Mouse (Mus musculus): ENCODE measurements at regions not wholly inside any gene's neighbourhood (a gene's known extent, or its start where the extent isn't known, plus 50 kb on each side); places are given as distances from the start of the nearest gene placed in this dataset.

DNA sequence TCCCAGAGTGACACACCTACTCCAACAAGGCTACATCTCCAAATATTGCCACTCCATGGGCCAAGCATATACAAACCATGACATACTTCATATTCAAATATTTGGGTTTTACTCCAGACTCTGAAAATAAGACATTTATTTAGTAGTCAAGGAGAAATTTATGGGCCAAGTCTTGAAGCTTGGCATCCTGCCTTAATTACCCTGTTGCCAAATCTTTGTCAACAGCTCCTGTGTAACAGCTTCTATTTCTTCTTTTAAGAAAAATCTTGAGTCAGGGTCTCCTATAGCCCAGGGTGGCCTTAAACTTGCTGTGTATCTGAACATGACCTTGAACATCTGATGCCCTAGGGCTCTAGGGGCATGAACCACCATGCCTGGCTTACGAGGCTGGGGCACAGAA is 138.5 kb upstream of the Psmd7 start:
- Histone ChIP-seq H3K9me3 (replicated peaks) (no peaks in the 10 kb centered on the region), H3K4me3 (no peak overlapping the region), H3K36me3 (no peaks in the 10 kb centered on the region), H3K27ac (no peak overlapping the region), H3K27me3 (replicated peaks) (no peaks in the 10 kb centered on the region), H3K4me2 (no peak overlapping the region), H3K9ac (no peak overlapping the region), H3K4me1 (no peaks in the 10 kb centered on the region)
- ATAC-seq = no peak
- 63% methylated on average over 1 of the region's 1 CpGs for WGBS (ENCODE audit: insufficient replicate concordance)

DNA sequence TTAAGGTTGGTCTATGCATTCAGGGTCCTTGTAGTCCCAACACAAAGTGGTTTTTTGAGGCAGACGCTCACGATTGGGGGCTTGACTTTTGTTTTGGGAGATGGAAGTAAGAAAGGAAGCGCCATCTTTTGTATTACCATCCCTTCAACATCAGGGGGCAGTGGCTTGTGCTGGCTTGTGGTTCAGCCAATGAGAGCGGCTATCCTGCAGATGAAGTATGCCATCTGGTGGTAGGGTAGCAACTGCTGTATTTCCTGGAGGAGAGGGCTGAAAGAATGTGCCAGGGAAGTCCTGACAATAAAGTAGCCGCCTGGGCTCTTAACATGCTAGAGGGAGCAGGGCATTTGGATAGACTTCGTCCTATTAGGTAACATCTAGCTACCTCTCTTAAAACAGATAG is 139.0 kb upstream of the Psmd7 start:
- Histone ChIP-seq H3K4me1 (no peaks in the 10 kb centered on the region), H3K4me3 (no peak overlapping the region), H3K27ac (no peak overlapping the region), H3K36me3 (no peaks in the 10 kb centered on the region), H3K9me3 (replicated peaks) (no peaks in the 10 kb centered on the region), H3K9ac (no peak overlapping the region), H3K4me2 (no peak overlapping the region), H3K27me3 (replicated peaks) (no peaks in the 10 kb centered on the region)
- 74% methylated on average over 6 of the region's 6 CpGs for WGBS (ENCODE audit: insufficient replicate concordance)
- no peak for ATAC-seq

DNA sequence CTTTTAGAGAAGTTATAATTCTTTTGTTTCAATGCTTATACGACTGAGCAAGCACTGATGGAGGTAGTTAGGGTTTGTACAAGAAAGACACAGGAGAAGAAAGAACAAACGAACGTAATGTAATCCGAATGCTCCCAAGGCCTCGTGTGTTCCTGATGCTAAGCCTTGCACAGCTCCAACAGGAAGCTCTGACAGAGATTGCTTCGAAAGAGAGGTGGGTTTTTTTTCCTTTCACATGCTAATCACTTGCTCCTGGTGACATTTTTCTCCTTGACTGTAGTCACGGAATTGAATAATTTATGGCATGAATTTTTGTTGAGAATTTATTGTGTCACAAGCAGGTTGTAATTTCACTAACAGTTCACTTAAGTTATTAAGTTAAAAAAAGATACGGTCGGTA is 150.8 kb upstream of the Psmd7 start:
- Histone ChIP-seq H3K4me2 (no peak overlapping the region), H3K4me1 (no peaks in the 10 kb centered on the region), H3K9ac (no peak overlapping the region), H3K27me3 (replicated peaks) (no peaks in the 10 kb centered on the region), H3K36me3 (no peaks in the 10 kb centered on the region), H3K9me3 (replicated peaks) (peaks cover 11% of the 10 kb centered on the region; the same call in 1 of the 2 replicates), H3K4me3 (no peak overlapping the region), H3K27ac (no peak overlapping the region)
- WGBS (ENCODE audit: insufficient replicate concordance) = 62% methylated on average over 9 of the region's 9 CpGs
- ATAC-seq = no peak

DNA sequence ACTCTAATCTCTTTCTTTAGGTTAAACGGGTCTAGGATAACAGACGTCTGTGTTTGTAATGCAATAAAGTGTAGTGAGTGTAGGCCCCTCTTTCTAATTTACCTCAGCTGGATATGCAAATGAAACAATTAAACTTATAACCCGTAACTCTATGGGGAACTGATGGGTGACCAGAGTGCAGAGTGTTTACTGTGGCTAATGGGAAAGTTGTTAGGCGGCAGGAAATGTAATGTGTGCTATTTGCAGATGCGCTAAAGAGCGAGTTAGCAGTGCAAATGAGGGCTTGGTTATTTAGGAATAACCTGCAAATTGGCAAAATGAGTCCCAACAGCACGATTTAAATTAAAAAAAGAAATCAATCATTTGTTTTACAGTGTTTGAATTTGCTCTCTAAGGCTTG is 168.8 kb upstream of the Psmd7 start:
- no peaks in the 10 kb centered on the region for H3K27me3 ChIP-seq (replicated peaks)
- ATAC-seq = no peak
- H3K9ac ChIP-seq = no peak overlapping the region
- H3K4me1 ChIP-seq = no peaks in the 10 kb centered on the region
- H3K9me3 ChIP-seq (replicated peaks) = no peaks in the 10 kb centered on the region
- H3K4me3 ChIP-seq = no peak overlapping the region
- WGBS (ENCODE audit: insufficient replicate concordance) = 63% methylated on average over 7 of the region's 7 CpGs
- no peak overlapping the region for H3K4me2 ChIP-seq
- no peaks in the 10 kb centered on the region for H3K36me3 ChIP-seq
- H3K27ac ChIP-seq = no peak overlapping the region

DNA sequence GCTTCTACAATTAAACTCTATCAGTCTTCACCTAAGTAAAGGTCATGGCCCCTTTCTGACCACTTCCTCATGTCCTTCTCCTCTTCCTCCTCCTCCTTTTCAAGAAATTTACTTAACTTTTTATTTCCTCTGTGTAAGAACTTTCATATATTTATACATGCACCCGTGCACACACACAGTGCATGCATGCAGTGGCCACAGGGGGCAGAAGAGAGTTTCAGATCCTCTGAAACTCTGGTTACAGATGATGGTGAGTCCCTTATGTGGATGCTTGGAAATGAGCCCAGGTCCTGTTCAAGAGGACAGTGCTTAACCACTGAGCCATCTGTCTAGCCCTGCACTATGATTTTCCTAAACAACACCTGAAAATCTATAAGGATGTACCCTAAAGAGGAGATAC is 170.4 kb upstream of the Psmd7 start:
- Histone ChIP-seq H3K4me1 (no peaks in the 10 kb centered on the region), H3K9ac (no peak overlapping the region), H3K9me3 (replicated peaks) (0 out of 2 replicates have a peak, but pooled peaks cover 7% of the 10 kb centered on the region), H3K4me3 (no peak overlapping the region), H3K27ac (no peak overlapping the region), H3K36me3 (no peaks in the 10 kb centered on the region), H3K27me3 (replicated peaks) (no peaks in the 10 kb centered on the region), H3K4me2 (no peak overlapping the region)
- WGBS (ENCODE audit: insufficient replicate concordance) = 67% methylated on average over 1 of the region's 1 CpGs
- no peak for ATAC-seq

DNA sequence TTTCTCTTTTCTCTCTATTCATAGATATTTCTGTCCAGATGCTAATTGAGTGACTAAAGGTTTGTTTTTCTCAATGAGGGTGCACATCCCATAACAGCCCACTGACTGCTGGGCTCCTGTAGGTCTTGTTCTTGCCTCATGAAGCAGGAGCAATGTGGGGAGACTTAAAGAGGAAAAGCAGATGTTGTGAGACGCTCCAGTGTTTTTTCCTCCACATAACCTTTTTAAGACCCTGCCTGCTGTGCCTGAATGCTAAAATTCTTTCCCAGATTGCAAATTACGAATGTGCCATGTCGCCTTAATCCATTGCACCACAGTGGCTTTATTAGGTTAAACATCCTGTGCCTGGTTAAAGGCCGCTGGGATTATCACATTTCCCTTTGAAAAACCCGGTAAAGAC is 165.5 kb upstream of the Zfhx3 start:
- ATAC-seq = no peak
- Histone ChIP-seq H3K9me3 (replicated peaks) (no peaks in the 10 kb centered on the region), H3K36me3 (no peaks in the 10 kb centered on the region), H3K27ac (no peak overlapping the region), H3K9ac (no peak overlapping the region), H3K27me3 (replicated peaks) (no peaks in the 10 kb centered on the region), H3K4me3 (no peak overlapping the region), H3K4me2 (no peak overlapping the region), H3K4me1 (no peaks in the 10 kb centered on the region)
- WGBS (ENCODE audit: insufficient replicate concordance) = 18% methylated on average over 5 of the region's 5 CpGs

DNA sequence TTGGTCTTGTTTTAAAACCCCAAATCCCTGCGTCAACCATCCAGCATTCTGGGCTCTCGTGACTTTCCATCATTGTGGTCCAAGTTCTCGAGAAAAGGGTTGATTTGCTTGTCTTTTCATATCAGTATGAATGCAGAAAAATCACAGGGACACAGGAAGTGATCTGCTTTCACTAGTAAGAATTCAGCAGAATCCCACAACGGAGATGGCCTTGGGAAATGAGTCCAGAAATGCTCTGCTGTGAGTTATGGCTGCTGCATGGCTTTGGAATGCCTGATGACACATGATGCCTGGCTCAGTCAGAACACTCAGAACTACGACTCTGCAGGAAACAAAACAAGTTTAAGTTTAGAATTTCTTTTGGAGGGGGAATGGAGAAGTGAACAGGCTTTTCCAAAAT is 156.7 kb upstream of the Zfhx3 start:
- H3K4me2 ChIP-seq = no peak overlapping the region
- no peak overlapping the region for H3K9ac ChIP-seq
- no peaks in the 10 kb centered on the region for H3K4me1 ChIP-seq
- H3K9me3 ChIP-seq (replicated peaks) = no peaks in the 10 kb centered on the region
- no peak for ATAC-seq
- H3K4me3 ChIP-seq = no peak overlapping the region
- no peaks in the 10 kb centered on the region for H3K27me3 ChIP-seq (replicated peaks)
- 60% methylated on average over 5 of the region's 5 CpGs for WGBS (ENCODE audit: insufficient replicate concordance)
- H3K27ac ChIP-seq = no peak overlapping the region
- no peaks in the 10 kb centered on the region for H3K36me3 ChIP-seq

DNA sequence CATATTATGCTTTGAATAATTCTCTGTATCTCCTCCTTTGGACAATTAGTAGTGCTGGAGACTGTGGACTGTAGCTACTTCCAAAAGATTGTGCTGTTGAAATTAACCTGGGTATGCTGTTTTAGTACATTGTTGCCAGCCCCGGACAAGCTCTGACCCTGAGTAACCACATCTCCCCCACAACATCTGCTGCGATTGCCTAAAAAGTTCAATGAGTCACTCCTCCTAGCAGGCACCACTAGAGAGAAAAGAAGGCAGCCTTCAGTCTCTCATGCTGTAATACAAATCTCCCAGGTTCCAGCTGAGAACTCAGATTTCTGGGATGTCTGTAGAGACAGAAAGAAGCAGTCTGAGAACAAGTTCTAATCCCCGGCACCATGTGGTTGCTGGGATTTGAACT is 150.2 kb upstream of the Zfhx3 start:
- H3K27me3 ChIP-seq (replicated peaks) = no peaks in the 10 kb centered on the region

DNA sequence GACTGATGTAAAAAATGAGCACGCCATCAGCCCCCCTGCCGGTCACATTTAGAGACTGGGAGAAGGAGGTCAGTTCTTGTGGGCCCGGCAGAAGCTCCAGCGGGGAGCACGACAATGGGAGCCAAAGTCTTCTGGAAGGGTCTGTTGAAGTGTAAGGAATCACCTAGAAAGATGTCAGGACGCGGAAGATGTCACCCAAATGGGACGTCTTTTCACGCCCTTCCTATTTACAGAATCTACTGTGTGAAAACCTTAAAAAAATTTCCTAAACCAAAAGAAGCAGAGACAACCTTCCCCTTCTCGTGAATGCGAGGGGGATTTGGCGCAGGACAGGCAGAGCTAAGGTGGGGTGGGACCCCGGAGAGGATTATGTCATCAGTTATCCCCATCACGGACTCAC is 127.5 kb upstream of the Zfhx3 start:
- Histone ChIP-seq H3K4me1 (no peaks in the 10 kb centered on the region), H3K27me3 (replicated peaks) (no peaks in the 10 kb centered on the region), H3K27ac (no peak overlapping the region), H3K36me3 (no peaks in the 10 kb centered on the region), H3K9ac (no peak overlapping the region), H3K9me3 (replicated peaks) (no peaks in the 10 kb centered on the region), H3K4me3 (no peak overlapping the region), H3K4me2 (no peak overlapping the region)
- ATAC-seq = no peak
- 69% methylated on average over 14 of the region's 14 CpGs for WGBS (ENCODE audit: insufficient replicate concordance)

More for the DNA sequence above, 150.2 kb upstream of the Zfhx3 start:
- Histone ChIP-seq H3K4me2 (no peak overlapping the region), H3K9ac (no peak overlapping the region), H3K9me3 (replicated peaks) (no peaks in the 10 kb centered on the region), H3K36me3 (no peaks in the 10 kb centered on the region), H3K4me3 (no peak overlapping the region), H3K4me1 (no peaks in the 10 kb centered on the region), H3K27ac (no peak overlapping the region)
- 63% methylated on average over 3 of the region's 3 CpGs for WGBS (ENCODE audit: insufficient replicate concordance)
- ATAC-seq = no peak

DNA sequence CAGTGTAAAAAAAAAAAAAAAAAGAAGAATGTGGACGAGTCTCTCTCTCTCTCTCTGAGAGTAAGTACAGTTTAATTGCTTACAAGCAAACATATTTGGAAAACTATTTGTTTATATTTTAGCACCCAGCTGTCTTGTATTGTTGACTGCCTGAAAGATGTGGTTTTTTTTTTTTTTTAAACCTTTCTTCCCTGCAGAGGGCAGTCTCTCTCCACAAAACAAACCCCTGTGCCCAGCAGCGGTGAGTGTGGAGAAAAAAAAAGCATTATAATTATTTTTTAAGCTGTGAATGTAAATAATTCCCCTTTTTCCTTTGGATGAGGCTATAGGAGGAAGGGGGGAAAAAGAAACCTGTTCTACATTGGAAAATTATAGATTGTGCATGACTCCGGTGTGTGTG is 126.7 kb upstream of the Zfhx3 start:
- Histone ChIP-seq H3K36me3 (no peaks in the 10 kb centered on the region), H3K4me2 (no peak overlapping the region), H3K4me3 (no peak overlapping the region), H3K4me1 (no peaks in the 10 kb centered on the region), H3K9ac (no peak overlapping the region), H3K9me3 (replicated peaks) (no peaks in the 10 kb centered on the region), H3K27me3 (replicated peaks) (no peaks in the 10 kb centered on the region), H3K27ac (no peak overlapping the region)
- 37% methylated on average over 3 of the region's 3 CpGs for WGBS (ENCODE audit: insufficient replicate concordance)
- no peak for ATAC-seq

DNA sequence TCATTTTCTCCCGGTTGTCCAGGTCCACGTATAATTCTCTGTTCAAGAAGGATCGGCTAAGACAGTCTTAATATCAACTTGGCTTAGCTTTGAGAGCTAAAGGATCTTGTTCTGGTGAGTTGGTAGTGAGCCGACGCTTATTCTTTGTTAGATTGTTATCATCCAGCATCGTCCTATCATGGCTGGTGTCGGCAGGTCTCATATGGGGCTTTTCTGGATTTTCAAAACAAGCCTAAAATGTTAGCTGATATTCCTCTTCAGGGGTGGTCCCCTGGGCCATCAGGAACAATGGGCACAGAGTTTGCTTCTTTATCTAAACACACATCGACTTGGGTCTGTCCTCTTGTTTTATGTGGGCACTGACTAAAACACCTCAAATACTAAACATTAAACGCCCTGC is 124.6 kb upstream of the Zfhx3 start:
- Histone ChIP-seq H3K27ac (no peak overlapping the region), H3K4me2 (no peak overlapping the region), H3K36me3 (no peaks in the 10 kb centered on the region), H3K9me3 (replicated peaks) (no peaks in the 10 kb centered on the region), H3K4me1 (no peaks in the 10 kb centered on the region), H3K27me3 (replicated peaks) (no peaks in the 10 kb centered on the region), H3K9ac (no peak overlapping the region), H3K4me3 (no peak overlapping the region)
- no peak for ATAC-seq
- WGBS (ENCODE audit: insufficient replicate concordance) = 75% methylated on average over 9 of the region's 9 CpGs

DNA sequence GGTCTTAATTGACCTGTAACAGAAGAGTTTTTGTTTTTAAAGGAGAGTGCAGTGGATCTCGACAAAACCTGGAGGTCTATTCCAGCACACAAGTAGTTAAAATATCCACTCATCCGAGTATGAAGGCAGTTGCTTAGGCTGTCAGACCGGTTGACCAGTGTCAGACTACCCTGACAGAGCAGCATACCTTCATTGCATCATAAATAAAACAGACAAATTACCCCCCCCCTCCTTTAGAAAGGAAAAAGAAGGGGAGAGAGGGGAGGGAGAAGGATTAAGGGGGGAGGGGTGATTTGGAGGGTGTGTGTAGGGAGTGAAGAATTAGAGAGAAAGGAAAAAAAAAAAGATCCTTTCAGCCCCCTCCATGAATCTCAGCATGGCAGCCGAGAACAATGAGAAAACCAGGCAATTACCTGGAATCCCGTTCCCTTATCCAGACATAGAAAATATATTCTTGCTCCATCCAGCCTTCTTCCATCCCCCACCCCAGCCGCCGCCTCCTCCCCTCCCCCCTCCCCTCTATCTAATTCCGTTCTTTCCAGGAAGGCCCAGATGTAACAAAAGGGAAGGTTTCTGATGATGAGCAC is 122.2 kb upstream of the Zfhx3 start:
- Histone ChIP-seq H3K4me1 (0 out of 2 replicates have a peak, but pooled peaks cover 2% of the 10 kb centered on the region), H3K9me3 (replicated peaks) (no peaks in the 10 kb centered on the region), H3K4me3 (no peak overlapping the region), H3K9ac (no peak overlapping the region), H3K4me2 (no peak overlapping the region), H3K36me3 (no peaks in the 10 kb centered on the region), H3K27ac (no peak overlapping the region), H3K27me3 (replicated peaks) (peaks cover 13% of the 10 kb centered on the region; the same call in 1 of the 2 replicates)
- WGBS (ENCODE audit: insufficient replicate concordance) = 10% methylated on average over 8 of the region's 8 CpGs
- no peak for ATAC-seq

DNA sequence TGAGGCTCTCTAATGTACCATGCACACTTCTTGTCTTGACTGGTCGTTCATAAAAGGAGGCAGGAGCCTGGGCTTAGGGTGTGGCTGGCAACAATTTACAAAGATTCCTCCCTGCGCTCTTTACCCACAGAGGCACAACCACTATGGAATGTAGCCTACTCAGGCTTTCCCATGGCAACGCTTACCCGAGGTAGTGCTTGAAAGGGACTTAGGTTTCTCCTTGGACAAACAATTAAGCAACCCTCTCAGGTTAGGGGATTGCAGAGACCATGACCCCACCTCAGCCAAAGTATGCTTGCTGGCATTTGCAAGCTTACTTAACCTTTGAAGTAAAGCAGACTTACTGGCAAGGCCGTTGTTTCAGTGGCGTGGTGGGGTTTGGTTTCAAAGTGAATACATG is 120.9 kb upstream of the Zfhx3 start:
- ATAC-seq = no peak
- 0 out of 2 replicates have a peak, but pooled peaks cover 2% of the 10 kb centered on the region for H3K4me1 ChIP-seq
- H3K4me3 ChIP-seq = no peak overlapping the region
- H3K9me3 ChIP-seq (replicated peaks) = no peaks in the 10 kb centered on the region
- H3K36me3 ChIP-seq = no peaks in the 10 kb centered on the region
- peaks cover 13% of the 10 kb centered on the region; the same call in 1 of the 2 replicates for H3K27me3 ChIP-seq (replicated peaks)
- H3K4me2 ChIP-seq = no peak overlapping the region
- WGBS (ENCODE audit: insufficient replicate concordance) = 62% methylated on average over 6 of the region's 6 CpGs
- H3K9ac ChIP-seq = no peak overlapping the region
- no peak overlapping the region for H3K27ac ChIP-seq
